Mouse (Mus musculus) CD8-positive naive resting alpha-beta T cell, adult 2 months (primary cell): ENCODE data around the gene Dxo.

Experiments used
- DNase-seq, 2 experiments: peaks; one replicate each; pipeline ENCODE4 v3.0.0; 2022; ENCODE audit warnings: low read depth in 2 of 2, low spot score in 2 of 2

Gene Dxo

GRCm38 (mm10) chr17:34879336-34879879 lies 42.6 kb downstream of the Dxo start, which contains the start of gene Zbtb12:
Zbtb12 (plus strand) TSS chr17:34879483.
- DNase-seq, result no peak

GRCm38 (mm10) chr17:34881166-34881565 lies 44.3 kb downstream of the Dxo start:
- no peak for DNase-seq

GRCm38 (mm10) chr17:34881683-34882310 lies 45.0 kb downstream of the Dxo start, which contains the start of gene Gm20547:
Gm20547 (minus strand) TSS chr17:34882042.
- DNase-seq, result no peak

- no peak for DNase-seq
Measured at GRCm38 (mm10) chr17:34883332-34883731, 46.5 kb downstream of the Dxo start.

GRCm38 (mm10) chr17:34884704-34885103 lies 47.9 kb downstream of the Dxo start:
- DNase-seq, result no peak

GRCm38 (mm10) chr17:34885615-34886014 lies 48.8 kb downstream of the Dxo start:
- DNase-seq, result no peak

- DNase-seq, result no peak
Measured at GRCm38 (mm10) chr17:34887942-34888341, 51.1 kb downstream of the Dxo start.
